ENCODE assay signal across 8 mouse cellular contexts in the genomic region with DNA sequence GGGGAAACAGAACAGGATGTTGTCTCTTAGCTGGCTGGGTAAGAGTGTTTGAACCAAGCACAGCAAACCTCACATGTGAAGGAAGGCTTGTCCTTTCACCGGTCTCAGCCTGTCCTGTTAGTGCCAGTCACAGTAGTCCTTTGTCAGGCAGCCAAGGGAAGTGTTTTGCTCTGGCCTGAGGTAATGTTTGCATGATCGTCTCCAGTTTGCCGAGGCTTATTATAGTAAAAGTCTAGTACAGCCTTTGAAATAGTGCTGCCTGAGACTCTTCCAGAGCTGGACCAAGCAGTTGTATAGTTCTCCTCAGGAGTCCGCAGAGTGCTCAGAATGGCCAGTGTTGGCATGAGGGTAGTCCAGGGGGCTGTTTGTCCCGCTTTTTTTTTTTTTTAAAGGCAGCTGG. TPM values are rescaled to one million over a fixed set of nuclear protein-coding genes. Genes with fewer than 3 reads are reported as not detected.
A peak's percentile ranks its signal among the peaks of the same experiment; 100 is the strongest.
DNase-seq lines count a peak whose midpoint lies in the region; ATAC-seq and TF ChIP-seq lines count a peak whose summit lies in the region.

No protein-coding gene starts in this region.

- H3K4me3 ChIP-seq in limb, embryonic 12.5 days (replicated peaks), result no peak overlapping the region
- H3K4me3 ChIP-seq in limb, embryonic 10.5 days, result no peak overlapping the region
- no peak overlapping the region for H3K4me3 ChIP-seq in kidney, embryonic 16.5 days (ENCODE audit: low read length)
- H3K4me3 ChIP-seq in midbrain, postnatal 0 days (ENCODE audit: low read depth, low read length), result no peak overlapping the region

- H3K4me2 ChIP-seq in limb, embryonic 12.5 days, result no peak overlapping the region
- no peak overlapping the region for H3K4me2 ChIP-seq in kidney, embryonic 16.5 days (replicated peaks; ENCODE audit: low read depth, low read length)
- H3K4me2 ChIP-seq in midbrain, postnatal 0 days (ENCODE audit: low read depth, low read length, poor library complexity, severe bottlenecking), result no peak overlapping the region

- no peak for TF ChIP-seq CTCF in midbrain, postnatal 0 days (IDR thresholded peaks at IDR 0.05)

- no peak overlapping the region for H3K9ac ChIP-seq in limb, embryonic 12.5 days (replicated peaks)
- H3K9ac ChIP-seq in kidney, embryonic 16.5 days (replicated peaks; ENCODE audit: low read length), result no peak overlapping the region
- H3K9ac ChIP-seq in midbrain, postnatal 0 days (replicated peaks; ENCODE audit: low read length, poor library complexity, severe bottlenecking), result no peak overlapping the region

- no peaks in the 10 kb centered on the region for H3K27me3 ChIP-seq in limb, embryonic 12.5 days
- H3K27me3 ChIP-seq in limb, embryonic 10.5 days (ENCODE audit: low read depth, poor library complexity, severe bottlenecking), result no peaks in the 10 kb centered on the region
- H3K27me3 ChIP-seq in kidney, embryonic 16.5 days (ENCODE audit: insufficient read depth, low read length), result no peaks in the 10 kb centered on the region
- no peaks in the 10 kb centered on the region for H3K27me3 ChIP-seq in midbrain, postnatal 0 days (ENCODE audit: insufficient read depth, low read length)

- DNase-seq in limb, embryonic 10.5 days (ENCODE audit: low spot score), result no peak
- peak; percentile 81 for DNase-seq in cerebellum, adult 9-10 months
- peak; percentile 43 for DNase-seq in gastrocnemius, postnatal 14 days
- peak; percentile 62 for DNase-seq in midbrain, postnatal 0 days (ENCODE audit: low spot score)
- DNase-seq in thymus, postnatal 36 days, result no peak
- no peak for DNase-seq in thymus, postnatal 14 days

- intact Hi-C loops in gastrocnemius, postnatal 14 days (cut with DNase I; ENCODE audit: low total_unique reads), result no loop called here

- peaks cover 13% of the 10 kb centered on the region for H3K36me3 ChIP-seq in limb, embryonic 12.5 days
- H3K36me3 ChIP-seq in limb, embryonic 10.5 days, result peaks cover 10% of the 10 kb centered on the region
- peaks cover 10% of the 10 kb centered on the region; the same call in 1 of the 2 replicates for H3K36me3 ChIP-seq in kidney, embryonic 16.5 days (ENCODE audit: insufficient read depth, low read length)
- H3K36me3 ChIP-seq in midbrain, postnatal 0 days (ENCODE audit: insufficient read depth, low read length), result no peaks in the 10 kb centered on the region; the same call in 1 of the 2 replicates

- H3K4me1 ChIP-seq in limb, embryonic 12.5 days (replicated peaks), result no peaks in the 10 kb centered on the region; the same call in 1 of the 2 replicates
- H3K4me1 ChIP-seq in limb, embryonic 10.5 days, result no peaks in the 10 kb centered on the region
- H3K4me1 ChIP-seq in kidney, embryonic 16.5 days (ENCODE audit: insufficient read depth, low read length), result no peaks in the 10 kb centered on the region
- no peaks in the 10 kb centered on the region for H3K4me1 ChIP-seq in midbrain, postnatal 0 days (ENCODE audit: insufficient read depth, low read length)

- no peaks in the 10 kb centered on the region for H3K9me3 ChIP-seq in limb, embryonic 12.5 days
- H3K9me3 ChIP-seq in limb, embryonic 10.5 days (replicated peaks), result no peaks in the 10 kb centered on the region
- H3K9me3 ChIP-seq in kidney, embryonic 16.5 days (ENCODE audit: low read length), result no peaks in the 10 kb centered on the region
- no peaks in the 10 kb centered on the region for H3K9me3 ChIP-seq in midbrain, postnatal 0 days (ENCODE audit: low read length)

- ATAC-seq in limb, embryonic 12.5 days (ENCODE audit: insufficient number of reproducible peaks, insufficient read depth, low FRiP score, low TSS enrichment, low read depth), result no peak
- ATAC-seq in kidney, embryonic 16.5 days (ENCODE audit: low FRiP score, low TSS enrichment), result no peak
- ATAC-seq in midbrain, postnatal 0 days (ENCODE audit: low FRiP score), result no peak

- H3K27ac ChIP-seq in limb, embryonic 12.5 days, result peak overlapping the region; percentile 56; the same call in 1 of the 2 replicates
- H3K27ac ChIP-seq in limb, embryonic 10.5 days, result no peak overlapping the region
- 0 out of 2 replicates have a peak overlapping the region, but pooled peaks have one; percentile 6 for H3K27ac ChIP-seq in kidney, embryonic 16.5 days (ENCODE audit: low read length)
- peak overlapping the region; percentile 48; the same call in 1 of the 2 replicates for H3K27ac ChIP-seq in midbrain, postnatal 0 days (ENCODE audit: low read depth, low read length)

- WGBS in limb, embryonic 12.5 days, result 59% methylated on average over 5 of the region's 5 CpGs
- WGBS in limb, embryonic 10.5 days, result 78% methylated on average over 5 of the region's 5 CpGs
- WGBS in kidney, embryonic 16.5 days, result 57% methylated on average over 5 of the region's 5 CpGs
- WGBS in midbrain, postnatal 0 days, result 41% methylated on average over 5 of the region's 5 CpGs

RNA-seq across cellular contexts. Expression of a gene that starts 13.9 kb away (rescaled TPM):
- polyA plus RNA-seq in limb, embryonic 12.5 days (2016; fragmentation: Nextera tagmentation; extraction: Ambion mirVana), result 12.3 and 14.6 TPM in 2 replicates
- polyA plus RNA-seq in limb, embryonic 10.5 days (2016; fragmentation: Nextera tagmentation; extraction: Ambion mirVana), result 5.4 and 8.0 TPM in 2 replicates
- total RNA-seq in gastrocnemius, postnatal 14 days (2021), result 10 to 100 TPM; 16.2 to 17.0 TPM
- 4.6 and 5.7 TPM in 2 replicates for polyA plus RNA-seq in kidney, embryonic 16.5 days (2015; fragmentation: Nextera tagmentation; extraction: Ambion mirVana)
- 35.3 and 37.6 TPM in 2 replicates for total RNA-seq in midbrain, postnatal 0 days (2014; rRNA removed)
- polyA plus RNA-seq in midbrain, postnatal 0 days (2015; fragmentation: Nextera tagmentation; extraction: Ambion mirVana), result 10.7 and 12.0 TPM in 2 replicates

RNA-seq across cellular contexts. Expression of a gene that starts 59.6 kb away (rescaled TPM):
- polyA plus RNA-seq in limb, embryonic 12.5 days (2016; fragmentation: Nextera tagmentation; extraction: Ambion mirVana), result 7.3 and 7.8 TPM in 2 replicates
- polyA plus RNA-seq in limb, embryonic 10.5 days (2016; fragmentation: Nextera tagmentation; extraction: Ambion mirVana), result 4.1 and 4.9 TPM in 2 replicates
- total RNA-seq in gastrocnemius, postnatal 14 days (2021), result under 1 TPM in 1 of 2 experiments, not detected in 1; 0.33 TPM
- 5.2 and 5.3 TPM in 2 replicates for polyA plus RNA-seq in kidney, embryonic 16.5 days (2015; fragmentation: Nextera tagmentation; extraction: Ambion mirVana)
- total RNA-seq in midbrain, postnatal 0 days (2014; rRNA removed), result 4.6 TPM in 1 of 2 replicates, not detected in the other
- 1.5 and 1.8 TPM in 2 replicates for polyA plus RNA-seq in midbrain, postnatal 0 days (2015; fragmentation: Nextera tagmentation; extraction: Ambion mirVana)

Comparison
In these comparisons a context has a peak if more than half of its experiments do, and no peak if none do; other contexts are left out.
1. DNase-seq: peak in cerebellum, adult 9-10 months (single experiment), gastrocnemius, postnatal 14 days (single experiment) and midbrain, postnatal 0 days (single experiment); none in limb, embryonic 10.5 days (single experiment), thymus, postnatal 36 days (0 of 2) and thymus, postnatal 14 days (single experiment).